In the genomic region with DNA sequence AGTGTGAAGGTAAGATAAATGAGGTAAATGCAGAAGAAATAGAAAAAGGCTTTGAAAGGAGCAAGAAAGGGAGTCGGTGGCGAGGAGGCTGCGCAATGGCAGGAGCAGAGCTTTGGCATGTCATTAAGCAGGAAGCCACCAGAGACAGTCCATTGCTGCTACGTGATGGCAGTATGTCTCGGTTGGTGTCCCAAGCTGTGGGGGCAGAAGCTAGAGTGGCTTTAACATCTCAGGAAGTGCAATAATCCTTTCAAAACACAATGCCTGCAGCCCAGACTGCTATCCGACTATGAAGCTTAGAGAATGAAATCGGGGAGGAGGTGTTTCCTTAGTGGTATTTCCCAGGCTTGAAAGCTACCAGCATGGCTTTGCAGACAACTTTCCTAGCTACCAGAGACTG, we compare ENCODE assay signal across 29 mouse cellular contexts.
A peak's percentile ranks its signal among the peaks of the same experiment; 100 is the strongest.
DNase-seq lines count a peak whose midpoint lies in the region; ATAC-seq and TF ChIP-seq lines count a peak whose summit lies in the region.
"Had no signal": no experiment of that assay in that cellular context is flagged by ENCODE, and none has a peak within 500 bp of the region (broad histone marks: within the 10 kb centered on the region; RNA-seq: fewer than 3 reads in every experiment).

No protein-coding gene starts in this region.

- WGBS in neural tube, embryonic 13.5 days: 36% methylated on average over 7 of the region's 7 CpGs
- WGBS in hindbrain, postnatal 0 days: 41% methylated on average over 7 of the region's 7 CpGs
- WGBS in midbrain, embryonic 14.5 days: 10% methylated on average over 7 of the region's 7 CpGs
- WGBS in neural tube, embryonic 15.5 days: 16% methylated on average over 7 of the region's 7 CpGs

- H3K4me1 ChIP-seq in neural tube, embryonic 13.5 days (replicated peaks): peaks cover 49% of the 10 kb centered on the region
- H3K4me1 ChIP-seq in hindbrain, postnatal 0 days (ENCODE audit: insufficient read depth, low read length): peaks cover 3% of the 10 kb centered on the region; the same call in 1 of the 2 replicates
- peaks cover 32% of the 10 kb centered on the region for H3K4me1 ChIP-seq in midbrain, embryonic 14.5 days (ENCODE audit: control insufficient read depth, insufficient read depth, low read length)
- H3K4me1 ChIP-seq in neural tube, embryonic 15.5 days: peaks cover 49% of the 10 kb centered on the region
- H3K4me1 ChIP-seq: liver, embryonic 13.5 days; megakaryocyte, embryonic 14.5 days; stomach, embryonic 15.5 days had no signal

- H3K36me3 ChIP-seq in neural tube, embryonic 13.5 days: no peaks in the 10 kb centered on the region
- H3K36me3 ChIP-seq in hindbrain, postnatal 0 days (ENCODE audit: insufficient read depth, low read length): no peaks in the 10 kb centered on the region
- H3K36me3 ChIP-seq in midbrain, embryonic 14.5 days (ENCODE audit: control insufficient read depth, insufficient read depth, low read length): no peaks in the 10 kb centered on the region
- H3K36me3 ChIP-seq in neural tube, embryonic 15.5 days: no peaks in the 10 kb centered on the region
- H3K36me3 ChIP-seq: heart, embryonic 13.5 days; limb, embryonic 10.5 days; limb, embryonic 15.5 days; liver, embryonic 13.5 days; stomach, embryonic 15.5 days had no signal

- H3K9me3 ChIP-seq in neural tube, embryonic 13.5 days: no peaks in the 10 kb centered on the region
- no peaks in the 10 kb centered on the region for H3K9me3 ChIP-seq in hindbrain, postnatal 0 days (ENCODE audit: low read length)
- H3K9me3 ChIP-seq in midbrain, embryonic 14.5 days (ENCODE audit: control insufficient read depth, low read length): no peaks in the 10 kb centered on the region
- no peaks in the 10 kb centered on the region for H3K9me3 ChIP-seq in neural tube, embryonic 15.5 days (replicated peaks)
- H3K9me3 ChIP-seq: heart, embryonic 13.5 days; limb, embryonic 10.5 days; limb, embryonic 15.5 days; liver, embryonic 13.5 days; stomach, embryonic 15.5 days had no signal

- ATAC-seq in neural tube, embryonic 13.5 days (ENCODE audit: low read depth): peak; percentile 44; the same call in 1 of the 2 replicates
- ATAC-seq in hindbrain, postnatal 0 days: 0 out of 2 replicates have a peak, but pooled peaks have one; percentile 55
- ATAC-seq in midbrain, embryonic 14.5 days (ENCODE audit: low FRiP score, low TSS enrichment): no peak
- ATAC-seq in neural tube, embryonic 15.5 days (ENCODE audit: low FRiP score): peak; percentile 25
- ATAC-seq: forebrain, embryonic 16.5 days; lung, postnatal 0 days; Patski had no signal

- H3K27ac ChIP-seq in neural tube, embryonic 13.5 days (replicated peaks): peak overlapping the region; percentile 70
- H3K27ac ChIP-seq in hindbrain, postnatal 0 days: no peak overlapping the region
- H3K27ac ChIP-seq in midbrain, embryonic 14.5 days (replicated peaks; ENCODE audit: low read depth, low read length): 0 out of 2 replicates have a peak overlapping the region, but pooled peaks have one; percentile 49
- H3K27ac ChIP-seq in neural tube, embryonic 15.5 days (replicated peaks): peak overlapping the region; percentile 77
- H3K27ac ChIP-seq: heart, embryonic 13.5 days; kidney, postnatal 0 days; limb, embryonic 10.5 days; limb, embryonic 15.5 days; liver, embryonic 13.5 days; stomach, embryonic 15.5 days had no signal

- peak overlapping the region; percentile 41; the same call in 1 of the 2 replicates for H3K9ac ChIP-seq in neural tube, embryonic 13.5 days
- H3K9ac ChIP-seq in hindbrain, postnatal 0 days (replicated peaks; ENCODE audit: low read length): no peak overlapping the region
- no peak overlapping the region for H3K9ac ChIP-seq in midbrain, embryonic 14.5 days (replicated peaks; ENCODE audit: low read length)
- no peak overlapping the region for H3K9ac ChIP-seq in neural tube, embryonic 15.5 days (replicated peaks)
- H3K9ac ChIP-seq: heart, embryonic 13.5 days; limb, embryonic 15.5 days; liver, embryonic 13.5 days; stomach, embryonic 15.5 days had no signal

- no peaks in the 10 kb centered on the region for H3K27me3 ChIP-seq in neural tube, embryonic 13.5 days
- H3K27me3 ChIP-seq in hindbrain, postnatal 0 days (ENCODE audit: insufficient read depth, low read length): no peaks in the 10 kb centered on the region
- H3K27me3 ChIP-seq in midbrain, embryonic 14.5 days (ENCODE audit: control insufficient read depth, insufficient read depth, low read length): no peaks in the 10 kb centered on the region
- H3K27me3 ChIP-seq in neural tube, embryonic 15.5 days (replicated peaks): no peaks in the 10 kb centered on the region
- H3K27me3 ChIP-seq: limb, embryonic 15.5 days; liver, embryonic 13.5 days; megakaryocyte, embryonic 14.5 days; stomach, embryonic 15.5 days had no signal

- TF ChIP-seq CTCF in hindbrain, postnatal 0 days (IDR thresholded peaks at IDR 0.05; ENCODE audit: low read depth): 0 out of 2 replicates have a peak, but pooled peaks have one; percentile 8

- no peak for DNase-seq in neural tube, embryonic 10.5 days (ENCODE audit: extremely low spot score, low spot score)
- peak; percentile 16 for DNase-seq in hindbrain, postnatal 0 days (ENCODE audit: low spot score)
- peak; percentile 58 for DNase-seq in midbrain, embryonic 14.5 days
- DNase-seq in frontal cortex, postnatal 14 days (ENCODE audit: low spot score in 2 of 2): no peak
- no peak for DNase-seq in cerebellum, postnatal 10 days
- no peak for DNase-seq in thymus, postnatal 10 days (ENCODE audit: low spot score in 2 of 2)
- DNase-seq: adrenal gland, postnatal 10 days; cerebellum, adult 11 months; cerebellum, postnatal 14 days; heart, postnatal 10 days; kidney, adult 18-20 months; layer of hippocampus, adult 9-11 months; liver, embryonic 13.5 days; lung, adult 18-20 months; lung, postnatal 4 days; right cerebral cortex, postnatal 25 days; thymus, postnatal 14 days had no signal

- peak overlapping the region; percentile 11; the same call in 1 of the 2 replicates for H3K4me2 ChIP-seq in neural tube, embryonic 13.5 days
- no peak overlapping the region for H3K4me2 ChIP-seq in hindbrain, postnatal 0 days (ENCODE audit: low read depth, low read length)
- peak overlapping the region; percentile 37 for H3K4me2 ChIP-seq in midbrain, embryonic 14.5 days (ENCODE audit: low read length)
- H3K4me2 ChIP-seq in neural tube, embryonic 15.5 days: peak overlapping the region; percentile 33
- H3K4me2 ChIP-seq: heart, embryonic 13.5 days; limb, embryonic 15.5 days; liver, embryonic 13.5 days; stomach, embryonic 15.5 days had no signal

- H3K4me3 ChIP-seq in neural tube, embryonic 13.5 days: no peak overlapping the region
- H3K4me3 ChIP-seq in hindbrain, postnatal 0 days (ENCODE audit: low read length): no peak overlapping the region
- H3K4me3 ChIP-seq in midbrain, embryonic 14.5 days (replicated peaks; ENCODE audit: low read depth, low read length): no peak overlapping the region
- no peak overlapping the region for H3K4me3 ChIP-seq in neural tube, embryonic 15.5 days (replicated peaks)
- H3K4me3 ChIP-seq: erythroblast, embryonic 14.5 days; heart, embryonic 13.5 days; limb, embryonic 10.5 days; limb, embryonic 15.5 days; liver, embryonic 13.5 days; megakaryocyte, embryonic 14.5 days; stomach, embryonic 15.5 days had no signal

Comparison
In these comparisons a context has a peak if more than half of its experiments do, and no peak if none do; other contexts are left out.
1. DNase-seq: peak in hindbrain, postnatal 0 days (single experiment) and midbrain, embryonic 14.5 days (single experiment); none in neural tube, embryonic 10.5 days (single experiment), frontal cortex, postnatal 14 days (0 of 2), cerebellum, postnatal 10 days (0 of 2) and thymus, postnatal 10 days (0 of 2).